Mouse (Mus musculus): ENCODE measurements at regions not wholly inside any gene's neighbourhood (a gene's known extent, or its start where the extent isn't known, plus 50 kb on each side); places are given as distances from the start of the nearest gene placed in this dataset.

GRCm38 (mm10) chr3:132007356-132007755, 77.7 kb upstream of the Dkk2 start:
- no peak for DNase-seq (ENCODE audit: low spot score in 2 of 2)

- DNase-seq (ENCODE audit: low spot score in 2 of 2): no peak
These were observed 69.9 kb upstream of the Dkk2 start for GRCm38 (mm10) chr3:132015205-132015604.

- DNase-seq (ENCODE audit: low spot score in 2 of 2): no peak
These were observed 67.4 kb upstream of the Dkk2 start for GRCm38 (mm10) chr3:132017485-132018261.

- no peak for DNase-seq (ENCODE audit: low spot score in 2 of 2)
These were observed 66.6 kb upstream of the Dkk2 start for GRCm38 (mm10) chr3:132018505-132018904.

- no peak for DNase-seq (ENCODE audit: low spot score in 2 of 2)
These were observed 63.1 kb upstream of the Dkk2 start for GRCm38 (mm10) chr3:132022032-132022431.

GRCm38 (mm10) chr3:132023342-132023741, 61.8 kb upstream of the Dkk2 start:
- DNase-seq (ENCODE audit: low spot score in 2 of 2): no peak

GRCm38 (mm10) chr3:132029112-132029511, 56.0 kb upstream of the Dkk2 start:
- no peak for DNase-seq (ENCODE audit: low spot score in 2 of 2)

- DNase-seq (ENCODE audit: low spot score in 2 of 2): no peak
These were observed 51.9 kb upstream of the Dkk2 start for GRCm38 (mm10) chr3:132033078-132033713.

- no peak for DNase-seq (ENCODE audit: low spot score in 2 of 2)
These were observed 49.9 kb upstream of the Dkk2 start for GRCm38 (mm10) chr3:132035176-132035575.
